Mouse (Mus musculus) right cerebral cortex, postnatal 10 days (tissue): ENCODE data around the gene Zfp42.

Source experiments
- DNase-seq, 2 experiments: peaks; one replicate each; pipeline ENCODE4 v3.0.0; 2021; ENCODE audit warnings: low spot score in 2 of 2

Gene Zfp42

DNA sequence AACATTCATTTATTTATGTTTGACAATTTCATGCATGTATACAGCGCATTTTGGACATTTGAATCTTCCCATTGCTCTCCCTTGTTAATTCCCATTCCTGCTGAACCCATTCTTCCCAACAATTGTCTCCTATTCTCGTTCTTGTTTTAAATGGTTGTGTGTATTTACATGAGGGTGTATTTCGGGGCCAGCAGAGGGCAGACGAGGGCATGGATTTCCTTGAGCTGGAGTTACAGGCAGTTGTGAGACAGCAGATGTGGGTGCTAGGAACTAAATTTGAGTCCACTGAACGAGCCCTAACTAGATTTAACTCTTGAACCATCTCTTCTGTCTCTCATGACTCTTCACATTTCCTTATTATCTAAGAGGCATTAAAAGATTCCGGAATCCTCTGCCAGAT lies 55.1 kb downstream of the Zfp42 start:
- no peak for DNase-seq

DNA sequence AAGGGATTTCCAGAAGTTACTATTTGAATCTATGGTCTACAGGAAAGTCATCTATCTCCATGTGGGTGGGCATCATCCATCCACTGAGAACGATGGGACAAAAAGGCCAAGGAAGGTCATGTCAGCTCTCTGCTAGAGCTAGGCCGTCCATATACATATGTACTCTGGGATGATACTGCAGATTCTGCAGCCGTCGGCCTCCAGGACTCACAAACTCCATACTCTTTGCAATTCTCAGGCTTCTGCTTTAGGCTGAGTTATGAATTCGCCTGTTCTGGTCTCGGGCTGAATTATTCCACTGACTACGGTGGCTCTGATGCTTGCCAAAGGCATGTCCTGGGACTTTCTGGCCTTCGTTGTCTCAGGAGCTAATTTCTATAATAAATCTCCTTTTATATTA lies 58.1 kb downstream of the Zfp42 start:
- DNase-seq: no peak
